Mouse (Mus musculus): ENCODE results near the gene Qsox2. TPM values are rescaled to one million over a fixed set of nuclear protein-coding genes. Genes with fewer than 3 reads are reported as not detected.

The Qsox2 gene
- polyA plus RNA-seq (2016; fragmentation: Nextera tagmentation; extraction: Ambion mirVana) = 17.9 and 19.5 TPM in 2 replicates

DNA sequence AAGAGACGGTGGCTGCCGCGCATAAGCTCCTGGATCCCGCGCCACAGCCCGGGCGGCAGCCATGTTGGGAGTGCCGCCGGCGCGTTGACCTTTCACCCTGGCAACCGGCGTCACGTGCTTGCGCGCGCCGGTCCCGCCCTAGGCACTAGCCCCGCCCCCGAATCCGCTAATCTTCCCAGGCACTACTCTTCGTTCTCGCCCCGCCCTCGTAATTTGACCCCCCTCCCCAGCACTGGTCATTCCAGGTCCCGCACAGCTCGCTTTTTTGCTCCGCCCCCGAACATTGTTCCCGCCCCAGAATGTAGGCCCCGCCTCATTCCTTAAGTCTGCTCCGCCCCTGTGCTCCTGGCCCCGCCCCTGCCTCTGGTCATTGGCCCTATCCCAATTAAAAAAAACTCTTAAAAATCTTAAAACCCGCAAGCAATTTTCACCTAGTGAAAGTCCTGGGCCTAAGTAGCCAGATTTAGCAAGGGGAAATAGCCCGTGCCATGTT lies at the start of gene Qsox2:
Qsox2 (minus strand) TSS at position 236 of the 493 bp plus-strand sequence.
- H3K4me3 ChIP-seq = peak within 1 kb of the TSS; percentile 90
- no peaks in the 10 kb centered on the region for H3K27me3 ChIP-seq
- no peaks in the 10 kb centered on the region for H3K36me3 ChIP-seq
- H3K4me1 ChIP-seq = peaks cover 16% of the 10 kb centered on the region
- WGBS = 2% methylated on average over 36 of the region's 36 CpGs
- peak within 1 kb of the TSS; percentile 81 for H3K9ac ChIP-seq
- peak; percentile 78 for ATAC-seq (ENCODE audit: insufficient number of reproducible peaks, insufficient read depth, low FRiP score, low TSS enrichment)
- H3K9me3 ChIP-seq = no peaks in the 10 kb centered on the region
- H3K27ac ChIP-seq = peak within 1 kb of the TSS; percentile 75; the same call in 1 of the 2 replicates
- H3K4me2 ChIP-seq (replicated peaks) = peak within 1 kb of the TSS; percentile 89

DNA sequence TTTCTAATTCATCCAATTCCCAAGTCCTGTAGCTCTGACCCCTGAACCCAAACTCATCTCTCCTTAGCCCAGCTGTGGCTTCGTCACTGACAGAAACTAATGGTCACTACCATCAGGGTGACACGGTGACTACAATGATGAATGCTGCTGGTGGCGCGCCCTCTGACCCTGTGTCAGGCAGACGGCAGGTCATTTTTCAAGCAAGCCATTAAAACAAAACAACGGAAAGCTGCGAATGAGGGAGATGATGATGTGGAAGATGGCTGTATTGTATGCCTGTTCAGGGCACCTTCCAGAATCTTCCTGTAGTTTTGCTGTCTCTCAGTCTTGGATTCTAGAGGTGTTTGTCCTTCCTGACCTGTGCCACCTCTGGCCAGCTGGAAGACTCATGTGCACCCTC lies 49.1 kb upstream of the Qsox2 start:
- H3K4me2 ChIP-seq (replicated peaks) = no peak overlapping the region
- H3K36me3 ChIP-seq = no peaks in the 10 kb centered on the region
- no peak for ATAC-seq (ENCODE audit: insufficient number of reproducible peaks, insufficient read depth, low FRiP score, low TSS enrichment)
- H3K9ac ChIP-seq = no peak overlapping the region
- H3K9me3 ChIP-seq = no peaks in the 10 kb centered on the region
- WGBS = 58% methylated on average over 7 of the region's 7 CpGs
- H3K4me3 ChIP-seq = no peak overlapping the region
- H3K27ac ChIP-seq = no peak overlapping the region
- H3K27me3 ChIP-seq = no peaks in the 10 kb centered on the region
- H3K4me1 ChIP-seq = no peaks in the 10 kb centered on the region

DNA sequence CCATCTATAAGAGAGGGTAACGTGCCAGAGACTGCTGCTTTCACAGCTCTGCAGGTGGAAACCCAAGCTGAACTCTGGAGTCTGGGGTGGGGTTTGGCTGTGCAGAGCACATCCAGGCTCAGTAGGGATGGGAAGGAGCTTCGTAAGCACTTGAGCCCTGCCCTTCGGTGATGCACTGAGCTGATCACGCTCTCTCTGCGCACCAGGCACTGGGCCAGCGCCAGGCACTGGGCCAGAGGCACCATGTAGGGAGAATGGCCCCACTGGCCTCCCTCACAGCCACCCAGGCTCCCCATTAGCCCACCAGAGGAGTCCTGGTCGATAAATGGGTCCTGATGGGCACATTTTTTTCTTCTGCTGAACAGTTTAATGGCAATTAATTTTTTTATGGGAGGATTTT lies 48.5 kb upstream of the Qsox2 start:
- Histone ChIP-seq H3K27me3 (no peaks in the 10 kb centered on the region), H3K4me3 (no peak overlapping the region), H3K36me3 (no peaks in the 10 kb centered on the region), H3K4me2 (replicated peaks) (no peak overlapping the region), H3K27ac (no peak overlapping the region), H3K4me1 (no peaks in the 10 kb centered on the region), H3K9me3 (no peaks in the 10 kb centered on the region), H3K9ac (no peak overlapping the region)
- ATAC-seq (ENCODE audit: insufficient number of reproducible peaks, insufficient read depth, low FRiP score, low TSS enrichment) = no peak
- 60% methylated on average over 7 of the region's 7 CpGs for WGBS

DNA sequence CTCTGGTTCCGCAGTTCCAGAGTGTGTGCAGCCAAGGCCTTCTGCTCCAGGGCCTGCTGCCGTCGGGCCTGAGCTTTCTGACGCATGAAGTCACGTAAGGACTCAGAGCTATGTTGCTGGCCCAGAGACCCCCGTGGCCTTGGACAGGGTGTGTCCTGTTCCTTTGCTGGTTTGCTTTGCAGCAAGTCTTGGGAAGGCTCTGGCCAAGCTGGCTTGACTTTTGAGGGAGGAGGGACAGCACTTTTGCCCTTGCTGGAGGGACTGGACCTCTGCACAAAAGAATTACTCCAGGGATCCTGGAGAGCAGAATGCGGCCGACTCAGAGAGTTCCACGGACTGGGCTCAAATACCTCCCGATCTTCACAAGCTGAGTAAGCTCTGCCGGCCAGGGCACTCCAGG lies 43.3 kb upstream of the Qsox2 start:
- no peak for ATAC-seq (ENCODE audit: insufficient number of reproducible peaks, insufficient read depth, low FRiP score, low TSS enrichment)
- H3K9me3 ChIP-seq = no peaks in the 10 kb centered on the region
- no peak overlapping the region for H3K4me2 ChIP-seq (replicated peaks)
- H3K4me3 ChIP-seq = no peak overlapping the region
- H3K9ac ChIP-seq = no peak overlapping the region
- 79% methylated on average over 11 of the region's 11 CpGs for WGBS
- no peaks in the 10 kb centered on the region for H3K36me3 ChIP-seq
- H3K27ac ChIP-seq = no peak overlapping the region
- no peaks in the 10 kb centered on the region for H3K4me1 ChIP-seq
- no peaks in the 10 kb centered on the region for H3K27me3 ChIP-seq

DNA sequence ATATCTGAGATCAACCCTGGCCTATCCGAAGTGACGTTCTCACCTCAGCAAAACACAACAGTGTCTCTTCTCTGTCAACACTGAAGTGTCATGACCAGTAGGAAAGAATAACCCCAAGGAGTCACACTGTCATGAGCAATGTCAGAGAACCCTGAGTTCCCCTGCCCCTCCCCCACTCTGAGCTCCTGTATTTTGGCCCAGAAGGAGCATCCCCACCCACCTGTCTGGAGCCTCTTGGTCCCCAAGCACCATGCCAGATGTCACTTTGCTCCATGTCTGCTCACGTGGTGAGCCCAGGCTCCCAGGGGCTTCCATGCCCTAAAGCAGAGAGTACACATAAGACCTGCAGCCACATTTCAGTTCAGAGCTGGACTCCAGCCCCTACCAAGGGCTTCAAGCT lies 42.4 kb upstream of the Qsox2 start:
- WGBS = 73% methylated on average over 3 of the region's 3 CpGs
- Histone ChIP-seq H3K4me1 (no peaks in the 10 kb centered on the region), H3K4me2 (replicated peaks) (no peak overlapping the region), H3K9me3 (no peaks in the 10 kb centered on the region), H3K27ac (no peak overlapping the region), H3K9ac (no peak overlapping the region), H3K27me3 (no peaks in the 10 kb centered on the region), H3K36me3 (no peaks in the 10 kb centered on the region), H3K4me3 (no peak overlapping the region)
- no peak for ATAC-seq (ENCODE audit: insufficient number of reproducible peaks, insufficient read depth, low FRiP score, low TSS enrichment)

DNA sequence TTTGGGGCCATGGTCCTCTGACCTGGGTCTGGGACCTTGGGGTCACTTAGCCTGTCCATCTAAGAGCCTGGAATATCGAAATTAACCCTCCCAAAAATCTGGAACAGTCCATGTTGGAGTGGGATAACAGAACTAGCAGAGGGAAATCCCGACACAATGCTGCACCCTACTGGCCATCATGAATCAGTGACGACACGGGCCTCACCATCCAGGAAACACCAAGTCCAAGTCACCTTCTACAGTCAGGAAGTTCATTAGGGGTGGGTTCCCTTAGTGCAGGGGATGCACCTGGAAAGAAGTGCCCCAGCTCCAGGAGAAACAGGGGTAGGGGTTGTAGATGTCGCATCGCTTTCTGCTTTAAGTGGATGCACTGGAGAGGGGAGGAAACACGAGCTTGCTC lies 36.3 kb upstream of the Qsox2 start:
- no peak for ATAC-seq (ENCODE audit: insufficient number of reproducible peaks, insufficient read depth, low FRiP score, low TSS enrichment)
- no peak overlapping the region for H3K4me2 ChIP-seq (replicated peaks)
- no peak overlapping the region for H3K4me3 ChIP-seq
- no peaks in the 10 kb centered on the region for H3K27me3 ChIP-seq
- H3K4me1 ChIP-seq = peaks cover 11% of the 10 kb centered on the region; the same call in 1 of the 2 replicates
- no peak overlapping the region for H3K9ac ChIP-seq
- H3K9me3 ChIP-seq = no peaks in the 10 kb centered on the region
- no peaks in the 10 kb centered on the region for H3K36me3 ChIP-seq
- WGBS = 15% methylated on average over 7 of the region's 7 CpGs
- H3K27ac ChIP-seq = no peak overlapping the region

DNA sequence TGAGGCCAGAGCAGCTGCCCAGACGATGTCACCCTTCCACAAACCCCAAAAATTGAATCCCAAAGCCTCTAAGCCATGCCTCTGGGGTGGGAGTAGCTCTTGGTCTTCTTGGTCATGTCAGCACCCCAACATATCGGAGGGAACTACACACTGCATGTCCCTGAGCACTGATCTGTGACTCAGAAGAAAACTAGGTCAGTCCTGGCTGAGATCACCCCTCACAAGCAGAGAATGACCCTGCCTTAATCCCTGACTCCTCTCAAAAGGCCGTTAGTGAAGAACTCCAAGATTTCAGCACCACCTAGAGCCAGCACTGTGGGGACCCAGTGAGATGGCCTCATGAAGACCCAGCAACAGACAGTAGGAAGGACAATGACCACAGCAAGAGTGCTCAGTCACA lies 30.9 kb upstream of the Qsox2 start:
- H3K4me3 ChIP-seq = no peak overlapping the region
- no peaks in the 10 kb centered on the region for H3K9me3 ChIP-seq
- H3K36me3 ChIP-seq = no peaks in the 10 kb centered on the region
- ATAC-seq (ENCODE audit: insufficient number of reproducible peaks, insufficient read depth, low FRiP score, low TSS enrichment) = no peak
- H3K4me2 ChIP-seq (replicated peaks) = no peak overlapping the region
- H3K4me1 ChIP-seq = peaks cover 11% of the 10 kb centered on the region; the same call in 1 of the 2 replicates
- no peaks in the 10 kb centered on the region for H3K27me3 ChIP-seq
- no peak overlapping the region for H3K27ac ChIP-seq
- H3K9ac ChIP-seq = no peak overlapping the region
- 68% methylated on average over 3 of the region's 3 CpGs for WGBS

DNA sequence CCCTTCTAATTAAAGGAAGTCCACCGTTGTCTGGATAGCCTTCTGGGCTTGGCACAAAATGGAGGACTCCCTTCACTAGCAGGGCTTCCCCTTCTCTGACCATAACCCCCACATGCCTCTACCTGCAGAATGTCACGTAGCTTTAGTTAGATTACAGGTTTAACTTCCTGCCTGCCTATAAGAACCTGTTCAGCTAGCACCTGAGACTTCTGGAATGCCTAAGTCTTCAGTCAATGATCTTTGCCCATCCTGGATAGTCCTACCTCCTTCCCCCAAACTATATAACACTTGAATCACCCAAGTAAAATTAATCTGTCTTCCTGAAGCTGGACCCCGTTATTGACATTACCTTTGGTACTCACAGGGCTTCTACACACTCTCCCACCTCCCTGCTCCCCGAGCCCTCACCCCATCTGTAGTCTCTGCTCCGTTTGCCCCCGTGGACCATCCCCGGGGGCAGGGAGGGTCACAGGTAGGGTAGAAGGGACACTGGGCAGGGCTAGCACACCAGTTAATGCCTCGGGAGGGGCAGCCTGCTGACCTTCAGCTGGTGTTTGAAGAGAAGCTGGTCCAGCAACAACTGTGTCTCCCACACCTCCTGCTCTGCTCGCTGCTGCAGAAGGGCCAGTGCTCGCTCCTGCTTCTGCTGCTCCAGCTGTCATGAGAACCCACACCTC lies 28.9 kb upstream of the Qsox2 start:
- Histone ChIP-seq H3K27ac (no peak overlapping the region), H3K4me1 (peaks cover 11% of the 10 kb centered on the region; the same call in 1 of the 2 replicates), H3K9me3 (no peaks in the 10 kb centered on the region), H3K36me3 (no peaks in the 10 kb centered on the region), H3K4me2 (replicated peaks) (no peak overlapping the region), H3K4me3 (no peak overlapping the region), H3K27me3 (no peaks in the 10 kb centered on the region), H3K9ac (no peak overlapping the region)
- ATAC-seq (ENCODE audit: insufficient number of reproducible peaks, insufficient read depth, low FRiP score, low TSS enrichment) = no peak
- 78% methylated on average over 10 of the region's 10 CpGs for WGBS

DNA sequence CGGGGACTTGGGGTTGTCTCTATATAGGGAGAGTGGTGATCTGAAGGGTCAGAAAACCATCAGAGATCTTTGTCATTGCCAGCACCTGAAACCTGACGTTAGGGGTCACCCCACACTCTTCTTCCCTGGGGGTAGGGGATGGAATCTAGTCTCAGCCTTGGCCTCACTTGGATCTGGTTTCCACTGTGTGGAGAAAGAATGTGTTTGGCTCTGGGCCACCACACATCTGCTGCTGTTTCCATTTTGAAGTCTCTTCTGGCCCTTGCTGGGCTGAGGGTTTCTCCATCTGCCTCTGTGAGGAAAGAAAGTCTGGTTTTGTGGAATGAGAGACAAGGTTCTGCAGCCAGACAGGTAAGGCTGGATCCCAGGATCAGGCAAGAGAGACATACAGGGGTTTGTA lies 27.8 kb upstream of the Qsox2 start:
- H3K36me3 ChIP-seq = no peaks in the 10 kb centered on the region
- ATAC-seq (ENCODE audit: insufficient number of reproducible peaks, insufficient read depth, low FRiP score, low TSS enrichment) = no peak
- peaks cover 10% of the 10 kb centered on the region; the same call in 1 of the 2 replicates for H3K4me1 ChIP-seq
- H3K4me2 ChIP-seq (replicated peaks) = no peak overlapping the region
- no peaks in the 10 kb centered on the region for H3K27me3 ChIP-seq
- no peak overlapping the region for H3K27ac ChIP-seq
- H3K9ac ChIP-seq = no peak overlapping the region
- no peaks in the 10 kb centered on the region for H3K9me3 ChIP-seq
- 68% methylated on average over 2 of the region's 2 CpGs for WGBS
- no peak overlapping the region for H3K4me3 ChIP-seq

DNA sequence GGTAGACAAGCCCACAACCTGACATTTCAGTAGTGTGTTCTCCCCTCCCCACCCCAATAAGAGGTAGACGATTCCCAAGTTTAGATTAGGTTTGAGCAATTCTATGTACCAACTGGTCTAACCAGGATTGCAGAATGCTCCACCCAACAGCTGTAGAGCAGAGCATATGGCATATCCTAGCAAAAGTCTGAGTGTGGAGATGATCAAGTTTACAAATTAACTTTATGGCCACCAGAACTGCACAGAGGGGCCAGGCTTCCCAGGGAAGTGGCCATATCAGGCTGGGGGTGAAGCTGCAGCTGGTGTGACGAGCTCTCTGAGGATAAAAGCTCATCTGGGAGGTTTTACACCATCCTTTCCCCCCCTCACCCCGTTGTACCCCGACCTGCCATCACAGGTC lies 27.3 kb upstream of the Qsox2 start:
- 73% methylated on average over 4 of the region's 4 CpGs for WGBS
- no peak for ATAC-seq (ENCODE audit: insufficient number of reproducible peaks, insufficient read depth, low FRiP score, low TSS enrichment)
- no peaks in the 10 kb centered on the region for H3K36me3 ChIP-seq

DNA sequence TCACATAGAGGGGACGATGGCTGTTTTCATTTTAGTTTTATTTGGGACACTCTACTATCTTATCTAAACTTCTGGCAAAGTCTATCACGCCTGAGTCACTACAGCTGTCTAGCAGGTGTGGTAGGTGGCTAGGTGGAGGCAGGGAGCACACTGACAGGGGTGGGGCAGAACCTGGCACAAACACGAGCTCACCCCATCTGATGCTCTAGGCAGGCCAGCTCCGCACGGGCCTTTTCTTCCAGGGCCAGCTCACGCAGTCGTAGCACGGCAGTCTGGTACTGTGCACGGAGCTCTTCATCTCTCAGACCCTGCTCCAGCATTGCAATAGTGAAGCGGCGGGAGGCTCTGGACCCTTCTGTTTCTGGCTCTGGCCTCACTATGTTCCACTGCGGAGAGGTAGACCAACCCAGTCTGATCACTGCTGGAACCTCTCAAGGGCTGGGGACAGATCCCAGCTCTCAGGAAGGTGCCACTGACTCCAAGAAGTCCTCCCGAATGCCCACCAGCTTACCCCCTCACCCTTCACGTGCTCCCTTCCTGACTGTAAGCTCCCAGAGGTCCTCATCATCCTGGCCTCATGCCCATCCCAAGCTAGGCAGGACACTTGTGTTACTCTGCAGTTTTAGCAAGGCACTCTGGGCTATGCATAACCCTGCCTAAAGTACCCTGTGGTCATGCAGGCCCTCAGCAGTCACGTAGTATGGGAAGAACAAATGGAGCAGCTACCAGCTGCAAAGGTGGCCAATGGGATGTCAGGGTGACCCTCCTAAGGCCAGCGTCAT lies 20.2 kb upstream of the Qsox2 start:
- no peak overlapping the region for H3K4me2 ChIP-seq (replicated peaks)
- no peak overlapping the region for H3K9ac ChIP-seq
- no peak for ATAC-seq (ENCODE audit: insufficient number of reproducible peaks, insufficient read depth, low FRiP score, low TSS enrichment)
- H3K9me3 ChIP-seq = no peaks in the 10 kb centered on the region
- H3K27me3 ChIP-seq = no peaks in the 10 kb centered on the region
- no peak overlapping the region for H3K4me3 ChIP-seq
- no peaks in the 10 kb centered on the region for H3K4me1 ChIP-seq
- no peak overlapping the region for H3K27ac ChIP-seq
- H3K36me3 ChIP-seq = no peaks in the 10 kb centered on the region
- WGBS = 89% methylated on average over 16 of the region's 16 CpGs

More for the DNA sequence above, 27.3 kb upstream of the Qsox2 start:
- Histone ChIP-seq H3K4me3 (no peak overlapping the region), H3K9me3 (no peaks in the 10 kb centered on the region), H3K4me1 (peaks cover 6% of the 10 kb centered on the region; the same call in 1 of the 2 replicates), H3K9ac (no peak overlapping the region), H3K4me2 (replicated peaks) (no peak overlapping the region), H3K27ac (no peak overlapping the region), H3K27me3 (no peaks in the 10 kb centered on the region)

DNA sequence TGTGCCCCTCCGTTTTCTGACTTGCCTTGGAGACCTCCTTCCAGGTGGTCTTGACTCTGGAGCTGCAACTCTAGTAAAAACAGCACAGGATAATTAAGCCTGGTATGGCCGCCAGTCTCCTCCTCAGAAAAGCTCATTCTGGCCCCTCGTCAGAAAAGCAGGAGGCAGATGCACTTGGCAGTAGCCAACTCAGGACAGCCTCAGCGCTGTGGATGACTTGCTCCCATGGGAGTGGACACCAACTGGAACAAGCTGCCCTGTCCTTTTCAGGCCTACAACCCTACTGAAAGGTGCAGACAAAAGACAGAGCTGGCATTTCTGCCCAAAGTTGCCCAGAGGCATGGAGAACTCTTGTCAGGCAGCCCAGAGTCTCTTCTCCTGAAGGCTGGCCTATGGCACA lies 17.5 kb upstream of the Qsox2 start:
- H3K27ac ChIP-seq = no peak overlapping the region
- no peaks in the 10 kb centered on the region for H3K36me3 ChIP-seq
- no peak for ATAC-seq (ENCODE audit: insufficient number of reproducible peaks, insufficient read depth, low FRiP score, low TSS enrichment)
- no peak overlapping the region for H3K9ac ChIP-seq
- no peaks in the 10 kb centered on the region for H3K27me3 ChIP-seq
- no peaks in the 10 kb centered on the region for H3K9me3 ChIP-seq
- H3K4me1 ChIP-seq = no peaks in the 10 kb centered on the region
- H3K4me2 ChIP-seq (replicated peaks) = no peak overlapping the region
- WGBS = 40% methylated on average over 4 of the region's 4 CpGs
- no peak overlapping the region for H3K4me3 ChIP-seq
